Mouse (Mus musculus): ENCODE results near the gene Olfr103.

Gene Olfr103

GRCm38 (mm10) chr17:37339598-37339997 is at the start of gene Olfr103:
Gene Olfr103, minus strand, starts transcription at chr17:37339698.
- no peak for DNase-seq

GRCm38 (mm10) chr17:37378733-37379132 is 39.2 kb upstream of the Olfr103 start, which contains the start of gene Olfr105-ps:
Gene Olfr105-ps, plus strand, starts transcription at chr17:37379033.
- DNase-seq: no peak

- no peak for DNase-seq
Measured at GRCm38 (mm10) chr17:37359282-37359681, 19.8 kb upstream of the Olfr103 start, which contains the start of gene Olfr104-ps. Gene Olfr104-ps, plus strand, starts transcription at chr17:37359582.

- DNase-seq: no peak
Measured at GRCm38 (mm10) chr17:37316954-37317353, 22.5 kb downstream of the Olfr103 start, which contains the start of gene Olfr102. Gene Olfr102, minus strand, starts transcription at chr17:37317054.

GRCm38 (mm10) chr17:37310146-37310699 is 29.3 kb downstream of the Olfr103 start:
- DNase-seq: no peak

- peak; percentile 17 for DNase-seq
Measured at GRCm38 (mm10) chr17:37308483-37308882, 31.0 kb downstream of the Olfr103 start.

GRCm38 (mm10) chr17:37304213-37304612 is 35.3 kb downstream of the Olfr103 start, which contains the start of gene Olfr101:
Gene Olfr101, minus strand, starts transcription at chr17:37304313.
- no peak for DNase-seq
